Mouse (Mus musculus) kidney, postnatal 36 days (tissue): Measurements from ENCODE around the gene Zfp316.

ENCODE experiments used
- DNase-seq, 2 experiments: peaks; one replicate each; pipeline ENCODE4 v3.0.0; 2021 to 2022; ENCODE audit warnings: mixed read lengths in 2 of 2

The Zfp316 gene

GRCm38 (mm10) chr5:143279247-143279646 is 9.4 kb upstream of the Zfp316 start:
- DNase-seq: no peak

- no peak for DNase-seq
Measured at GRCm38 (mm10) chr5:143275761-143276160, 5.9 kb upstream of the Zfp316 start.

GRCm38 (mm10) chr5:143272540-143273330 is 2.9 kb upstream of the Zfp316 start:
- DNase-seq: no peak

- no peak for DNase-seq
Measured at GRCm38 (mm10) chr5:143272108-143272507, 2.3 kb upstream of the Zfp316 start.

- no peak for DNase-seq
Measured at GRCm38 (mm10) chr5:143271642-143272041, 1.8 kb upstream of the Zfp316 start.

- no peak for DNase-seq
Measured at GRCm38 (mm10) chr5:143270151-143270519, 313 bp upstream of the Zfp316 start.

- DNase-seq: no peak
Measured at GRCm38 (mm10) chr5:143268985-143269362, 848 bp downstream of the Zfp316 start.

- no peak for DNase-seq
Measured at GRCm38 (mm10) chr5:143266794-143267193, 3.0 kb downstream of the Zfp316 start.

- no peak for DNase-seq
Measured at GRCm38 (mm10) chr5:143265409-143265808, 4.4 kb downstream of the Zfp316 start.

- peak in 1 of 2 experiments; percentile 8 for DNase-seq
Measured at GRCm38 (mm10) chr5:143264689-143265088, 5.1 kb downstream of the Zfp316 start.

GRCm38 (mm10) chr5:143261636-143262035 is 8.2 kb downstream of the Zfp316 start:
- no peak for DNase-seq

- no peak for DNase-seq
Measured at GRCm38 (mm10) chr5:143255802-143256201, 14.0 kb downstream of the Zfp316 start.

- peak in 1 of 2 experiments; percentile 9 for DNase-seq
Measured at GRCm38 (mm10) chr5:143255131-143255519, 14.7 kb downstream of the Zfp316 start.

- DNase-seq: peak in 1 of 2 experiments; percentile 11
Measured at GRCm38 (mm10) chr5:143254487-143255130, 15.2 kb downstream of the Zfp316 start.

- peak in 1 of 2 experiments; percentile 9 for DNase-seq
Measured at GRCm38 (mm10) chr5:143253881-143254486, 15.8 kb downstream of the Zfp316 start.

- peak in 1 of 2 experiments; percentile 24 for DNase-seq
Measured at GRCm38 (mm10) chr5:143253186-143253880, 16.5 kb downstream of the Zfp316 start.

- DNase-seq: peak in 1 of 2 experiments; percentile 6
Measured at GRCm38 (mm10) chr5:143252791-143253185, 17.0 kb downstream of the Zfp316 start.

- no peak for DNase-seq
Measured at GRCm38 (mm10) chr5:143252039-143252438, 17.8 kb downstream of the Zfp316 start.

GRCm38 (mm10) chr5:143244926-143245325 is 24.9 kb downstream of the Zfp316 start:
- DNase-seq: no peak

GRCm38 (mm10) chr5:143236036-143236435 is 33.8 kb downstream of the Zfp316 start:
- DNase-seq: no peak

GRCm38 (mm10) chr5:143235028-143235693 is 34.7 kb downstream of the Zfp316 start, which contains the start of gene Zfp12:
TSS of gene Zfp12 (plus strand) at chr5:143235163.
- DNase-seq: peak; percentile 95 to 97

- no peak for DNase-seq
Measured at GRCm38 (mm10) chr5:143226790-143227189, 43.0 kb downstream of the Zfp316 start, which contains the start of gene Spdye4a. TSS of gene Spdye4a (minus strand) at chr5:143226890.
